Mouse (Mus musculus) megakaryocyte, embryonic 14.5 days (primary cell): ENCODE measurements around the gene Gm45261.

Experiments used
- FLI1 ChIP-seq: IDR thresholded peaks from 2 replicates; pipeline ENCODE4 v1.6.1; 2012; ENCODE audit warnings: low read length, inconsistent platforms, mixed read lengths
- GATA1 ChIP-seq: IDR thresholded peaks from 3 replicates; pipeline ENCODE4 v1.6.1; 2012; ENCODE audit warnings: mixed read lengths, low read length, inconsistent platforms, borderline replicate concordance

DNA sequence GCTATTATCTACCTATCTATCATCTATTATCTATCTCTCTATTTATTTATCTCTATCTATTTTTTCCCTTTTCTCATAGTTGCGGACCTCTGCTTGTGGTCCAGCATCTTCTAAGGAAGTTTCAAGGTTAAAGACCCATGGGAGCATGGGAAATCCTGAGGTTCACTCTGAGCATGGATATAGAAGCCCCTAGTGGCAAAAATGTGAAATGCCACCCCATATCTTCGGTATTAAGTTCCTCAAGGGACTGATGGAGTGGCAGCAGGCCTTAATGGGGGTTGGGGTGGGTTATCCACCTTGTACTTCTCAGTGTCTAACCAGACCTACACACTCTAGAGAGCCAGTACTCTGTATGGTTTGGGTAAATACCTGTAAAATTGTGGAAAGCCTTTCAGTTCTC lies 43.5 kb upstream of the Gm45261 start:
- TF ChIP-seq GATA1 (no peak), FLI1 (no peak)
